Mouse (Mus musculus): ENCODE measurements around the gene Ssr2.

GRCm38 (mm10) chr3:88607758-88608138, 32.1 kb downstream of the Ssr2 start:
- TF ChIP-seq TAL1 (IDR thresholded peaks at IDR 0.05; ENCODE audit: low read length) = no peak
- TF ChIP-seq GATA1 (IDR thresholded peaks at IDR 0.05; ENCODE audit: low read length) = no peak
